Mouse (Mus musculus) limb, embryonic 14.5 days (tissue): ENCODE data around the gene Oaz3. TPM values are rescaled to one million over a fixed set of nuclear protein-coding genes. Genes with fewer than 3 reads are reported as not detected.

Experiments
- ATAC-seq: fragments of 200-750 bp; cut with Nextera tagmentation; 2 replicates; pipeline ENCODE4 v1.8.0; 2017; ENCODE audit warnings: low read depth, moderate number of reproducible peaks, moderate TSS enrichment; ENCODE audit not compliant: low FRiP score
- DNase-seq: peaks from one replicate; pipeline ENCODE4 v3.0.0-alpha.2; 2015; ENCODE audit warnings: low spot score
- H3K27ac ChIP-seq: fragments of 300-500 bp; sonication (generic); replicated peaks from 2 replicates; pipeline ENCODE4 v1.5.1; 2014; ENCODE audit warnings: low read depth, mild to moderate bottlenecking, low read length, moderate library complexity, mixed read lengths
- H3K27me3 ChIP-seq: fragments of 300-500 bp; sonication (generic); 2 replicates; pipeline ENCODE4 v1.6.1; 2014; ENCODE audit warnings: low read length, mixed read lengths; ENCODE audit not compliant: control insufficient read depth, insufficient read depth
- H3K36me3 ChIP-seq: fragments of 300-500 bp; sonication (generic); 2 replicates; pipeline ENCODE4 v1.6.1; 2014; ENCODE audit warnings: mild to moderate bottlenecking, low read length, moderate library complexity, mixed read lengths; ENCODE audit not compliant: control insufficient read depth, insufficient read depth
- H3K4me1 ChIP-seq: fragments of 300-500 bp; sonication (generic); 2 replicates; pipeline ENCODE4 v1.6.1; 2014; ENCODE audit warnings: antibody characterized with exemption, low read length, mixed read lengths; ENCODE audit not compliant: control insufficient read depth, insufficient read depth
- H3K4me2 ChIP-seq: fragments of 300-500 bp; sonication (generic); replicated peaks from 2 replicates; pipeline ENCODE4 v1.6.1; 2014; ENCODE audit warnings: low read depth, mild to moderate bottlenecking, low read length, moderate library complexity; ENCODE audit not compliant: severe bottlenecking
- H3K4me3 ChIP-seq: fragments of 300-500 bp; sonication (generic); replicated peaks from 2 replicates; pipeline ENCODE4 v1.5.1; 2014; ENCODE audit warnings: low read length
- H3K9ac ChIP-seq: fragments of 300-500 bp; sonication (generic); 2 replicates; pipeline ENCODE4 v1.6.1; 2014; ENCODE audit warnings: mild to moderate bottlenecking, low read depth, low read length, moderate library complexity; ENCODE audit not compliant: severe bottlenecking
- H3K9me3 ChIP-seq: fragments of 300-500 bp; sonication (generic); 2 replicates; pipeline ENCODE4 v1.6.1; 2016; ENCODE audit warnings: low read length; ENCODE audit not compliant: control insufficient read depth
- POLR2A ChIP-seq: fragments of 200-500 bp; IDR thresholded peaks from 2 replicates; pipeline ENCODE4 v1.8.0; 2012; ENCODE audit warnings: inconsistent platforms, mild to moderate bottlenecking, moderate library complexity, borderline replicate concordance; ENCODE audit not compliant: insufficient read depth, insufficient read length; ENCODE audit errors: extremely low read depth
- WGBS: fragments of 180-500 bp; shearing (Covaris S2); extraction: QIAGEN DNeasy Blood & Tissue Kit; methylation state at CpG from one replicate; pipeline ENCODE4 v1.1.7; 2014; 5-methylcytosine and 5-hydroxymethylcytosine counted together
- polyA plus RNA-seq, 2 experiments: library from polyadenylated mRNA; depleted of rRNA in 1 of 2; stranded (reverse) in 1 of 2; unstranded in 1 of 2; fragments of >200 nt; fragmentation: Nextera tagmentation in 1 of 2; extraction: Ambion mirVana in 1 of 2; gene quantifications; 2 replicates each; pipeline versions ENCODE4 v1.2.1 to v1.2.3; 2012 to 2014

The Oaz3 gene
- polyA plus RNA-seq, 2 experiments: 0.26 to 0.30 TPM

DNA sequence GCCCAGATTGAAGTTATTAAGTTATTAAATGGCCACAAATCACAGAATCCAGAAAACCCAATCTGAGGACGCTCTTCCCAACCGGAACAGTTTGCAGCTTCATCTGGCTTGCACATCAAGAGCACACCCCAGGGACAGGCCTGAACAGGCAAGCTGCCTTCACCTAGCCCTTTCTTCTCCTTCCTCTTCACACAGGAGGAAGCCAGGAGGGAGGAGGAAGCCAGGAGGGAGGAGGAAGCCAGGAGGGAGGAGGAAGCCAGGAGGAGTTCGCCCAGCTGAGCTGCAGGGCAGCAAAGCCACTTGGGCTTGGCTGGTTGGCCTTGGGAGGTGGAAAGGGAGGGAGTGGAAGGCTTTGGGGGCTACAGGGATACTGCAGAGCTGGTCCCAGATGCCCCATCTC lies 25.2 kb upstream of the Oaz3 start:
- no peak overlapping the region for H3K4me3 ChIP-seq
- TF ChIP-seq POLR2A: no peak
- no peak overlapping the region for H3K9ac ChIP-seq
- H3K27me3 ChIP-seq: no peaks in the 10 kb centered on the region
- no peaks in the 10 kb centered on the region for H3K9me3 ChIP-seq
- peaks cover 4% of the 10 kb centered on the region for H3K4me1 ChIP-seq
- WGBS: 32% methylated on average over 3 of the region's 3 CpGs
- no peak overlapping the region for H3K4me2 ChIP-seq
- ATAC-seq: no peak
- DNase-seq: no peak
- H3K36me3 ChIP-seq: no peaks in the 10 kb centered on the region
- H3K27ac ChIP-seq: no peak overlapping the region

GRCm38 (mm10) chr3:94465632-94466430 lies 22.1 kb upstream of the Oaz3 start:
- H3K4me3 ChIP-seq: no peak overlapping the region
- WGBS: 48% methylated on average over 13 of the region's 13 CpGs
- H3K9ac ChIP-seq: no peak overlapping the region; the same call in 1 of the 2 replicates
- H3K27ac ChIP-seq: no peak overlapping the region
- no peak for ATAC-seq
- no peaks in the 10 kb centered on the region for H3K4me1 ChIP-seq
- no peaks in the 10 kb centered on the region for H3K9me3 ChIP-seq
- no peak overlapping the region for H3K4me2 ChIP-seq
- no peaks in the 10 kb centered on the region for H3K36me3 ChIP-seq
- TF ChIP-seq POLR2A: no peak
- DNase-seq: no peak
- no peaks in the 10 kb centered on the region for H3K27me3 ChIP-seq

DNA sequence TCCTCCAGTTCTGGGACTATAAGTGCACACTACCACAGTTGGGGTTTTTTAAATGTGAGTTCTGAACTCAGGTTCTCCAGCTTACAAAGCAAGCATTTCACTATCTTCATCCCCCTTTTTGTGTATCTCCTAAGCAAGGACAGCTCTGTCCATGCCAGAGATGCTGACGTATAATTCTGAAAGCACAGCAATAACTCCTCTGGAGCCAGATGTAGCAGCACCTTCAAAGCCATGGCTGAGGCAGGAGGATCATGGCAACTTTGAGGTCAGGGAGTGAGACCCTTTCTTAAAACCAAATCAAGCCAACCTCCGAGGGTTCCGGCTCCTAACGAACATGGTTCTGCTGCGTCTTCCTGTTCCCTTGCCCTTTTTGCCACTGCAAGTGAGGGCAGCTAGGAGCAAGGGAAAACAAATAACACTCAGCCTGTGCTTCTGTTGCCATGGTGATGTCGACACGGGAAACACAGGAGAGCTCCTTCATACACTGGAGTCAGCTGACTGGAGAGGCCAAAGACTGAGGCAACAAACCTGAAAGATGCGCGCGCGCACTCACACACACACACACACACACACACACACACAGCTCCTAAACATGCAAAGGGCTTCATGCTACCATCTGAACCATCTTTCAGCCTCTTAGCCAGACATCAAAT lies 20.3 kb upstream of the Oaz3 start:
- Histone ChIP-seq H3K27ac (no peak overlapping the region), H3K27me3 (no peaks in the 10 kb centered on the region), H3K9me3 (no peaks in the 10 kb centered on the region), H3K4me3 (no peak overlapping the region), H3K4me2 (no peak overlapping the region), H3K9ac (no peak overlapping the region), H3K36me3 (no peaks in the 10 kb centered on the region), H3K4me1 (no peaks in the 10 kb centered on the region)
- ATAC-seq (no peak), DNase-seq (no peak)
- WGBS: 66% methylated on average over 11 of the region's 11 CpGs
- TF ChIP-seq POLR2A: no peak

GRCm38 (mm10) chr3:94459834-94460233 lies 16.1 kb upstream of the Oaz3 start:
- DNase-seq: no peak
- Histone ChIP-seq H3K4me1 (no peaks in the 10 kb centered on the region), H3K9ac (no peak overlapping the region), H3K4me3 (no peak overlapping the region), H3K27ac (no peak overlapping the region), H3K4me2 (no peak overlapping the region), H3K27me3 (0 out of 2 replicates have a peak, but pooled peaks cover 7% of the 10 kb centered on the region), H3K9me3 (no peaks in the 10 kb centered on the region), H3K36me3 (no peaks in the 10 kb centered on the region)
- no peak for TF ChIP-seq POLR2A
- no peak for ATAC-seq
- 79% methylated on average over 2 of the region's 2 CpGs for WGBS

GRCm38 (mm10) chr3:94457055-94457454 lies 13.3 kb upstream of the Oaz3 start:
- 66% methylated on average over 3 of the region's 3 CpGs for WGBS
- Histone ChIP-seq H3K9me3 (no peaks in the 10 kb centered on the region), H3K36me3 (no peaks in the 10 kb centered on the region), H3K4me1 (no peaks in the 10 kb centered on the region), H3K27ac (no peak overlapping the region), H3K4me2 (peak overlapping the region; percentile 50; the same call in 1 of the 2 replicates), H3K27me3 (0 out of 2 replicates have a peak, but pooled peaks cover 7% of the 10 kb centered on the region), H3K4me3 (peak overlapping the region; percentile 36; the same call in 1 of the 2 replicates), H3K9ac (no peak overlapping the region)
- ATAC-seq (no peak), DNase-seq (no peak)
- TF ChIP-seq POLR2A: no peak
